Mouse (Mus musculus) cerebellum, postnatal 4 days (tissue): Measurements from ENCODE around the gene Olfr1305.

Experiments used
- DNase-seq, 2 experiments: peaks; one replicate each; pipeline ENCODE4 v3.0.0; 2022; ENCODE audit warnings: low spot score in 2 of 2, mixed read lengths in 1 of 2

Gene Olfr1305

DNA sequence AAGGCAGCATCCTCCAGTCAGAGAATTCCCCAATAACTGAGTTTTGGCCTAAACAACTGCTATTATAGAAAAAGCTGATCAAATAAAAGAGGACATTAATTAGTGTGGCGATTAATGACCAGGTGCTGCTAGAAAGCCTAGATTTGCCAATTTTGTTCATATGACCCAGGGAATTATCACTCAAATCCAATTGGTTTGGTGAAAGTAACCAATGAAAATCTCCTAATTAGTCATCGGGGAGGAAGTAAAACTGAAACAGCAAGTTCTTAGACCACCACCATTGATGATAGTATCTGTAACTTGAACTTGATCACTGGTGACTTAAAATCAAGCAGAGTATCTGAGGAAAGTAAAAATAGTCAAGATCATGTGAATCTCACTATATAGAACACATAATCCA lies at the start of gene Olfr1305:
Gene Olfr1305 (minus strand): TSS at position 101 of the 400 bp plus-strand sequence.
- DNase-seq = no peak

GRCm38 (mm10) chr2:111916171-111916570 lies 39.2 kb upstream of the Olfr1305 start, which contains the start of gene Olfr1306:
Gene Olfr1306, minus strand, starts transcription at chr2:111916271.
- no peak for DNase-seq

DNA sequence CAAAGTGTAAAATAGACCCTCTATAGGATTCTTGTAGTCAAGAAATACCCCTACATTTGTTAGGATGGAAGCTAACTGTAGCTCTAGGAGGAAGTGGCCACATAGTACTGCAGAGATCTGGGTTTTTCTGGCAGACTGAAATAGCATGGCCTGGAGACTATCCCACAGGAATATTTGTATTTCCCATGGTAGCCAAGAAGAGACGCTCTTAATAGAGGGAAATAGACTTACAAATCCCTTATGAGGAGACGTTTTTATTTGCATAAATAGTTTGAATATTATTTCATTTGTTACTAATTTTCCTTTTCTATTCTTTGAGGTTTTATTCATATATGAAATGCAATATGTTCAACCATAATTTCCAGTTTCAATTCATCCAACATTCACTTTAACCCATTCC lies 56.7 kb downstream of the Olfr1305 start, which contains the start of gene Olfr1303:
Gene Olfr1303 (minus strand): TSS at position 101 of the 400 bp plus-strand sequence.
- no peak for DNase-seq
